Mouse (Mus musculus) embryo, embryonic 11 days (tissue): ENCODE data around the gene Ndufa8.

Source experiments
- DNase-seq: peaks from one replicate; pipeline ENCODE4 v3.0.0-alpha.2; 2015

Ndufa8 gene

DNA sequence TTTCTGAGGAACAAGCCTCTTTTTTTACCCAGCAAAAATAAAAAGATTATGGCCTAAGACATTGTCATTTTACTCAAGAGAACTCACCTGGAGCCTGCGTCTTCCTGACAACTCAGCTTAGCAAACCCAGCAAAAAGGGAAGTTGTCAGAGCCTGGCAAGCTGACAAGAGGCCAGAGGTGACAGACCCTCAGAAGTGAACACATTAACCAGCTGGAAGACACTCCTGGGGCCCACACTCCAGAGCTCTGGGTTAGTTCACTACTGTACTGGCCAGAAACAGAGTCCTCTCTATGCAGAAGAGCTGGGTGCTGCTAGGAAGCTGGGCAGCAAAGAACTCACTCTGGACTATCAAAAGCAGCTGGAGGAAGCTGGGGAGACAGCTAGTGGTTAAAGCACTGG is 8.3 kb downstream of the Ndufa8 start:
- no peak for DNase-seq

DNA sequence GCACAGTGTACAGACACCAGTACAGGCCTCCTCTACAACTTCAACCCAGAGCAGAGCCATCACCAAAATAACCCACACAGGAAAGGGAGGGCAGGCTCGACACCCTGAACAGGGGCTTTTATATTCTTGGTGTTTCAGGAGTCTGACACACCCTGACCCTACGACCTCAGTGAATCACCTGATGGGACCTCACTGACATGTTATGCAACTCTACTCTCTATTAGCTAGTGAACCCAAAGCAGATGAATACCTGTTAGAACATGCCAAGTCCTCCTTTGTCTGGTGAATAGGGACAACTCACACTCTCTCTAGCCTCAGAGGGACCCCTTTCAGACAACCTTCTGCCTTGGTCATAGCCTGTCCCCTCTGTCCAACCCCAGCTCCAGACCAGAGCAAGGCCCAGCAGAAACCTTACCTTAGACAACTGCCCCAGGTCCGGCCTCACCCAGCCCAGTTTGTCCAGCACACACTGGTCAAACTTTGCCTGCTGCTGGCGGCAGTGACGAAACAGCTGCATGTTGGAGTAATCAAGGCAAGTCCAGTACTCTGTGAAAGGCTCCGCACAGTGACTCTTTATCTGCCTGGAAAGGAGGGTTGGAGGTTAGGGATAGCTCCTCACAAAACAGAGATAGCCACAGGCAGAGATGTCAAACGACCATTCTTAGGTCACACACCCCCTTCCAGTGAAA is 9.8 kb downstream of the Ndufa8 start:
- no peak for DNase-seq

DNA sequence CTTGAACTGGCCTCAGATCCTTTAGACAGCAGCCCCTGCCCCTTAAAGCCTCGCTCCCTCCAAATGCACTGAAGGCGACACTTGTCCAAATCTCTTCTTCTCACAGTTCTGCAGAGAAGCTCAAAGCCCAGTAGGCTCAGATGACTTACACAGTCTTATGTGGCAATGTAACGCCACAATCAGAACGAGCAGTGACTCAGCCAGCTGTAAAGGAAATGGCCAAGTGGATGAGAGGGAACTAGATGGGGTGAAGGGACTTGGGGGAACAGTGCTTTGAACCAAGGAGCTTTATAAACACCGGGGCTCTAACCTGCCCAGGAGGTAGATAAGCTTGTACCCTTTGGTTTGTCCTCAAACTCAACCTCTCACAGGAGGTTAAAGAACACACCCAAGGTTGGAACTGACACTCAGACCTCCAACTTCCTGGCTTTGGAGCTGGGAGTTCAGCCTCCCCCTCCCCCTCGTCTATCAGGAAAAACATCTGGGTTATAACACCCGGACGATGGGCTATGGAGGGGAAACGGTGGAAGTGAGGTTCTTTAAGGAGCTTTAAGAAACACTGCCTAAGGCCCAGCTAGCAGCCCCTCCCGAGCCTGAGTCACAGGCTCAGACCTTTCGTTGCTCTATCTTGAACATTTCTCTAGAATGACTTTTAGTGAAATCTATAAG is 13.7 kb downstream of the Ndufa8 start:
- peak; percentile 12 for DNase-seq

DNA sequence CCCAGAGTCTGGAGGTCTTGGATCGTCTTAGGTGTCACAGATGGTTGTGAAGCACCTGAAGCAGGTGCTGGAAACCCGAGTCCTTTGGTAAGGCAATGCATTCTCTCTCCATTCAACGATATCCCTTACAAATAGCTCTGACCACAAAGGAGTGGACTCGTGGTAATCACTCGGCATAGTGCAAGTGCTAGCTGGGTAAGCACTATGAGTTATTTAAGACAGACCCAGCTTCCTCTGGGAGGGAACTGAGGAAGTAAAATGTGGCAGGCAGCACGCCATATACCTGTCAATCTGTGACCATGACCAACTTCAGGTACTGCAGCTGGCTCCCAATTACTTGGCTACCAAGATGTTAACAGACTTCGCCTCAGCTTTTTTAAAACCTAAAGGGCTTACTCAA is 14.3 kb downstream of the Ndufa8 start:
- DNase-seq, result no peak

DNA sequence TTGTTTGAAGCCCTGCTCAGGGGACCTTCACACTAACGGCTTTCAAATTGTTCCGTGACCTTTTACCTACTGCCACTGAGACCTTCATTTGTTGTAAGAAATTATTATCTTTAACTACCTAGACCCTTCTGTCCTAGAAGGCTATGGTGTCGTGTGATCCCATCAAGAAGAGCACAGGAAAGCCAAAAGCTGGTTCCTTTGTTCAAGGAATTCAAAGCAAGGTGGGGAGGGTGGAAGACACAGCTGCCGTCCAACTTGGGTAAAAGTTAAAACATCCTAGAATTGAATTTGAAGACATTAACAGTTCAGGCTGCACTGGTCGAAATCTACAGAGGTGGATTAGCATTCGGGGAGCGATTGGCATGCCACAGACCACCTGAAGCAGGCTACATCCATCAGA is 15.2 kb downstream of the Ndufa8 start:
- no peak for DNase-seq

DNA sequence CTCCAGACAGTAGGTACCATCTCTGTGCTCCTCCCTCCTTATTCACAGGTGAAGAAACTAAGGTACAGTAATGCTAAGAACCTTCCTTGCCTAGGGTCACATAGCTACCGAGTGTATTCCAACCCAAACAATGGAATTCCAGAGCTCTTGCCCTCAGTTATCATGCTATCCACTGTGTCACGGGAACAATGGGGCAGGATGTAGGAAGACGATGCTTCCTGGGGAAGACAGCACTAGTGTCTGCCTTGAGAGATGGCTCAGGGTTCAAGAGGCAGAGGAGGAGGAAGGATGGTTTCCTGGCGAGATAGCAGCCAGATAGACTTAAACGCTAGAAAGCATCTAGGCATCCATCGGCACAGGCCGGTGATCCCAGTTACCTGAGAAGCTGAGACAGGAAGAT is 16.3 kb downstream of the Ndufa8 start:
- no peak for DNase-seq

DNA sequence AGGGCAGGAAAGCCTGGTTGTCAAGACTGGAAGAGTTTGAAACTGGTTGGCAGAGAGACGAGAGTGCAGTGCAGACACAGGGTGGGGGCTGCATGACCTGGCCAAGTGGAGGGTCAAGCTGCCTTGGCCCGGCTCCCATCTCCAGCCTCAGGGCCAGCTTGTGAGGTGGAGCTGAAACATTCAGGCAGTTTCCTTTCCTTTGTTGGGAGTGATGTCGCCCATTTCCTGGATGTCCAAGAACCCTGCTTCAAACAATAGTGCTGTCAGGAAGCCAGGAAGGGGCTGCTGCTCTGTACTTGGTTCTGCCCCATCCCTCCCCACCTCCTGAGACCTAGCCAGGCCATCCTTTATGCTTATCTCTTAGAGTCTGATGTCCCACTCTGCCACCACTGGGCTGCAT is 25.9 kb downstream of the Ndufa8 start:
- no peak for DNase-seq

DNA sequence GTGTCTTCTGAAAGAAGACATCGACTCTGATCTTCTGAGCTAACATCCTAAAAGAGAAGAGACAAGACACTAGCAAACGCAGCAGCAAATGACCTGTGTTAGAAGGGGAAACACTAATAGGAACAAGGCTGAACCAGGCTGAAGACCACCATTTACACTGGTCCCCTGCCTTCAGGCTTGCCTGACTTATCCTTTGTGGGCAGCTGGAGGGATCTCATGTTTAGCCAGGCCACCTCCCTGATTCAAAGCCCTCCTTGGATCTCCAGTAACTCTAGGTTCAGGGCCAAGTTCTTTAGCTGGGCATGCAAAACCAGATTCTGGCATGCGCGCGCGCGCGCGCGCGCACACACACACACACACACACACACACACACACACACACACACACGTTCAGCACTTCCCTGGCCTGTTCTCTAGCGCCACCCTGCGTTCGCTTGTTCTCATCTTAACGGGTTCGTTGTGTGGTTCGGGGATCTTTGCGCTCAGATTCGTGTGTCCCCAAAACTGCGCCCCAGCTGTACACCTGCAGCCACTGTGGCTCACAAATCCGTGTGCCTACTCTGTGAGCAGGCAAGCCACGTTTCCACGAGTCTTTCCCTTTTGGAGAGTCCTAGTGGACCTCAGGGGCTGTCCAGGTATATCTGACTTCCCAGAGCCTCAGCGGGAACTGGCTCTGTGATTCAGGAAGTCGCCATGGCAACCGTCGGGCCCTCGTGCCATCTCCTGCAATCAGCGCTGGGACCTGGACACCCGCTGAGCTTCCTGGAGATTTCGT is 27.6 kb downstream of the Ndufa8 start:
- peak; percentile 87 for DNase-seq

DNA sequence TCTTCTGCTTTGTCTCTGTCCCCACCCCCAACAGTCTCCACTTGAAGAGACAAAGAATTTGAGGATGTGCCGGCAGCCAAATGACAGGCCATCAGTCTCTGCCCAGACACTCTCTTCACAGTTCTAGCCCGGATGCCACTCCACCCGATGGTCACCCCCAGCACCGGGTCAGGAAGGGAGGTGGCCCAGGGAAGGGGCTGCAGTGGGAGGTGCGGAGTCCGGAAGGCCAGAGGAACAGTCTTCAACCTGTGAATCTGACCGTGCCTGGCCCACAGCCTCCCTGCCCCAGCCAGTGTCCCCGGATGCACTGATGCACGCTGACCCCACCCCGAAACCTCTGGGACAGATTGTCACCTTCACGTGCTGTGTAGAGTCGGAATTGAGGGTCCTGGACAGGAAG is 36.2 kb downstream of the Ndufa8 start:
- DNase-seq, result no peak

DNA sequence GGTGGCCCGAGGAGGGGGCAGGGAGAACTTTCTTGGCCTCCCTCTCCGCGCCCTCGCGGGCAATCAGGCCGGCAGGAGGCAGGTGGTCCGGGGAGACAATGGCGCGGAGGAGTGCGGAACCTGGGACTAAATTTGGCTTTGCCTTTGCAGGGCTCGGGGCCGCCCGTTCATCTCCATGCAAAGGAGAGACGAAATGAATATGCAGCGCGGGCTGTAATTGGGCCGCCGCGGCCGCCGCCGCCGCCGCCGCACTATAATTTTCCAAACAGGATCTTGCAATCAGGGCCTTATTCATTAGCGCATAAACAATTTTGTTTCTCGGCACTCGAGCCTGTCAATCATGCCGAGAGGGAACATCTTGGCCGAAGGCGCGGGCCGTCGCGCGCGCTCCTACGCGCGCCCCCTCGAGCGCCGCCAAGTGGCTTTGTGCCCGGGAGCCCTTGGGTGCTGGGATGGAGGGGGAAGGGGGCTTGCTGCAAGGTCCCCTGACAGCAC is 37.8 kb downstream of the Ndufa8 start:
- peak; percentile 54 for DNase-seq

DNA sequence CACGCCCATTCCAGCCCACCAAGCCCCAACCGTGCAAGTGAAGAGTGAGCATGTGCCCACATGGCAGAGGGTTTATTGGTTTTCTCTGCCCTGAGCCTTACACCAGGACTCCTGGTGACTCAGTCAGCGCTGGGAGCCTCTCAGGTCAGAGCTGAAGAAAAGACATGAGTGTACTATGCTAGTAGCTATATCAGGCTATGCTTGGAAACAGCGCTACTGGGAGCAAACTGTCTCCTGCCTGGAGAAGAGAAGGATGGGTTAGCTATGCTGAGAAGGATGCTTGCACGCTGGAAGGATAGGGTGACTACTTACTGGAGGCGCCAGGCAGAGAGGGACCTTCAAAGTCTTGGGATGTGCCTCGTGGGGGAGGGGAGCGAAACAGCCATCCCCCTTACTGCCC is 38.6 kb downstream of the Ndufa8 start:
- DNase-seq, result no peak

DNA sequence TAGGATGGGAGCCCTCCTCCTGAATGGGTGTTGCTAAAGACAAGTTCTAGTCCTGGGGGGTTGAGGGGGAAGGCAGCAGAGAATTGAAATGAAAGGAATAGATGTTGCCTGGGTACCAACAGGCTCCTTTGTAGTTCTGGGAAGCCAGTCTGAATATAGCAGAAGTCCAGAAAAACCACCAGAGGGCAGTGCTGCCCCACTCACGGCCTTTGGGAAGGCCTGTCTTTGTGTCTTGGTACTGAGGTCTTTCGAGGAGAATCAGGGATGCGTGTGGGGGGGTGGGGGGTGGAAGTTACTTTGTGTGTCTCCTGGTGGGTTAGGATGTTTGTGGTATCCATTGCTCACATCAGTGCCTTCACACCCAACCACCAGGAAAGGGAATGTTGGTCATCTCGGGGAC is 39.8 kb downstream of the Ndufa8 start:
- DNase-seq, result peak; percentile 83

DNA sequence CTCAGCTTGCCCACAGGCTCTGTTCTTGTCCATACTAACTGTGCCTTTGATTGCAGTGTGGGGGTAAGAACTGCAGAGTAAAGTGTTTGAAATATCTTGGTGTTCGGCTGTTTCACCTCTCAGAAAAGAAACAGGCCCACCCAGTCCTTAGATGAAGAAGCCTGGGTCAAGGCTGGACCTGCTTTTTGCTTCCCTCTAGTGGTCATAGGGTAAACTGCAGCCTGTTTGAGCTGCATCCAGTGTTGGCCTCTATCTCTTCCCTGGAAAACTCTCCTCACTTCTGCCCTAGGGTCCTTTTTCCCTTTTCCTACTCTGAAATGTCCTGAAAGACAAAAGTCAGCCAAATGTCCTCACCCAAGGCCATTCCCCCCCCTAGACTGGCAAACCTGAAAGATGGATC is 41.1 kb downstream of the Ndufa8 start:
- peak; percentile 72 for DNase-seq

DNA sequence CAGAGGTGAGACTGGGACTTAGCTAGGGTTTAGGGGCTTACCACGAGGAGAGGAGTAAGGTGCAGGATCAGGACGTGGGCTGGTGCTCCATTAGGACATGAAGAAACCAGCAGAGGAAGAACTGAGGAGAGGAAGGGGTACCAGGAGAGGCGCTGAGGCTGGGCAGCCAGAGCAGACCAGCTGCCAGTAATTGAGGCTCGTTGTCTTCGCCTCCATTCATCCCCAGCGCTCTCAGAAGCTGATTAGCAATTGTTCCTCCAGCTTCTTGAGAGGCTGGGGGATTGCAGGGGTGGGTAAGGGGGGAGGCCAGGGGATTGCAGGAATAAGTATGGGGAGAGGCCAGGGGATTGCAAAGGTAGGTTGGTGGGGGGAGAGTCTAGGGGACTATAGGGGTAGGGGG is 47.0 kb downstream of the Ndufa8 start:
- no peak for DNase-seq

DNA sequence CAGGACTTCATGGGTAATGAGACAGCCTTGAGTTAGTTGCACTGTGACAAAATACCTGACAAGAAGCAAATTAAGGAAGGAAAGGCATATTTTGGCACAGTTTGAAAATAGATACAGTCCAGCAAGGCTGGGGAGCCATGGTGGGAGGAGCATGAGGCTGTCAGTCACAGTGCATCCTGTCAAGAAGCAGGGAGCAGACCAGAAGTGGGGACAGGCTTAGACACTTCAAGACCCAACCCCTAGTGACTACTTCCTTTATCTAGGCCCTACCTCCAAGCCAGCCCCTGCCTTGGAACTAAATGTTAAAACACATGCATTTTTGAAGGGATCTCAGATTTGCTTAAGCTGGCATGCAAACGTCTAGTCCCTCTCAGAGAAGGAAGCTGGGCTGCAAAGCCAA is 48.8 kb downstream of the Ndufa8 start:
- no peak for DNase-seq

DNA sequence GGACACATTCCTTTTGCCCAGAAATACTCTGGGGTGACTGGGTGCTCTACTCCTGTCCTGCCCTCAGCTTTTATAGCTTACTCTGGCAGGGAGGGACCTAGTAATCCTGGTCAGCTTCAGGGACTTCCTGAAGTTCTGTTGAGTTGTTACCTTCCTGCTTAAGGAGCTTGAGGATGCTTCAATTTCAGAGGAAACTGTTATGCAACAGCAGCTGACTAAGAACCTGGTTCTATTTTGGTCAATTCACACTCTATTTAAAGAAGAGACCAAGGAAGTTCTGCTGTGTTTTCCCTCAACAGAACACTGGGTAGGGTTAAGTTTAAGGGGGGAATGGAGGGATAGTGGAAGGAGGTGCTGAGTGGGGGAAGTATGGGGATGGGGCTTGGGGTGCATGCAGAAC is 50.0 kb downstream of the Ndufa8 start:
- DNase-seq, result no peak

DNA sequence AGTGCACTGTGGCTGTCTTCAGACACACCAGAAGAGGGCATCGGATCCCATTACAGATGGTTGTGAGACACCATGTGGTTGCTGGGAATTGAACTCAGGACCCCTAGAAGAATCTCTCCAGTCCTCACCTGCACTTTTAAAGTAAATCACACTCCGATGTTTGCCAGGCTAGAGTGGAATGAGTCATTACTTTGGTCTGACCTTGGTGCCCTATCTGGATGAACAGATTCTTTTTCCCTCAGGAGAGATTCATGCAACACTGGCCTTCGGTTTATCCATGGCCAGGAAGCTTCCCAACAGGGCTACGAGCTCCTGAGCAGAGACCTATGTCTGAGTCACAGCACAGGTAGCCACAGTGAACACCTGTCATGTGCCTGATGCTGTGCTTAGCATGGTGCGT is 50.8 kb downstream of the Ndufa8 start:
- no peak for DNase-seq

DNA sequence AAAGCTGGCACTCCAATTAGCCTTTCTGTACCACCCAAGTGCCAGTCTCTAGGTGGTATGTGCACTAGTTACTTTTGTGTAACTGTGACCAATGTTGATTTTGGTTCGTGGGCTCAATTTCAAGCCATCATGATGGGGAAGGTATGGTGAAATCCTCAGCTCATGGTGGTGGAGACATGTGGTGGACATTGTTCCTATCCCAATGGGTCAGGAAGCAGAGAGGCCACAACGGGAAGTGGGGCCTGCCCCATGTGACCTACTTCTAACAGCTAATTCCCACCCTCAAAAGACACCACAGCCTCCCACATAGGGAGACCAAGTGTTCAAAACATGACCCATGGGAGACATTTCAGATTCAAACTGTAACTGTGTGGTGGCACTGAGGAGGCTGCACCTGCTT is 52.5 kb downstream of the Ndufa8 start:
- DNase-seq, result no peak

DNA sequence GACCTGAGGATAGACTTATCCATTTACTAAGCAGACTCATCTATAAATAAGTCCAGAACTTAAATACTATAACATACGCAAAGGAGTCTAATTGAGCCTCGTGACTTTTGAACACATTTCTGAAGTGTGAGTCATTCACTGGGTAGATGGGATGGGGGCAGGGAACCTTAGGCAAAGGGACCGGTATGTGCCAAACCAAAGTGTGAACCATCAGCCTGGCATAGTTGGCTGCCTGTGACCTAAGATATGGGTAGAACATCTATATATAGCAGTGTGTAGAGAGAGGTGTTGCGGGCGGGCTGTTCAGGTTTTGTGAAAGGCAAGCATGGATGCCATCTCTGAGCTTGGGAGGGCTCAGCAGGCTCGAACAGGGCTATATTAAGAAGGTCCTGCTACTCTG is 54.9 kb downstream of the Ndufa8 start:
- DNase-seq, result no peak

DNA sequence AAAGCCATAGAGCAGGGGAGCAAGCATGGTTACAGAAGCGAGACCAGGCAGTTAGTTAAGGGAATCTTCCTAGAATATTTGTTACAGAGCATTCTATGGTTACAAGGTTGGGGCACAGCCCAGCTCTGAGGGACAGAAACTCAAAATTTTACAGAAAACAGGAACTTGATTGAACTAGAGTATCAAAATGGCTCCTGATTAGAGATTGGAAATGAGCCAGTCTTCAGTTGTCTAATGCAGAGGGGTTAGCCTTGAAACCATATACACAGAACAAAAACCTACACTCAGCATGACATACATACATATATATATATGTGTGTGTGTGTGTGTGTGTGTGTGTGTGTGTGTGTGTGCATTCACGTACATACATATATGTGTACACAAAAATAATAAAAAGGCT is 55.7 kb downstream of the Ndufa8 start:
- DNase-seq, result no peak

DNA sequence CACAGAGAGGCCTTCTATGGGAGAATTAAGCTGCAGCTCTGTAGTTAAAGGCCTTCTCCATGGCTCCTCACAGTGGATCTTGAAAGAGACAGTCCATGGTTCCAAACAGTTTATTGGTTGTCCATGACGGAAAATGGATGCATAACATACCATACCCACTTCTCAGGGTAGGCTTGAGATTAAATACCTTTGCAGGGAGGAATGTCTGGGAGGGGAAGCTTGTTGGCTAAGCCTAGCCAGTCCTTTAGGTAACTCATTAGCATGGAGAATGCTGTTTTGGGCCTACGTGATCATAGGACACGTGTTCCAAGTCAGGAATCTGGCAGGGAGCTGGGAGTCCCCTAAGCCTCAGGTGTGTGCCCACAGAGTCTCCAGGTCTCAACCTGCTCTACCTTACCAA is 56.9 kb downstream of the Ndufa8 start:
- no peak for DNase-seq
